Mouse (Mus musculus) embryonic facial prominence, embryonic 12.5 days (tissue): ENCODE data around the gene Pard6b. TPM values are rescaled to one million over a fixed set of nuclear protein-coding genes. Genes with fewer than 3 reads are reported as not detected.

Source experiments
- ATAC-seq: fragments of 200-750 bp; cut with Nextera tagmentation; 2 replicates; pipeline ENCODE4 v1.8.0; 2017; ENCODE audit not compliant: insufficient number of reproducible peaks, insufficient read depth, low FRiP score, low TSS enrichment
- H3K27ac ChIP-seq: fragments of 300-500 bp; sonication (generic); 2 replicates; pipeline ENCODE4 v1.5.1; 2016; ENCODE audit warnings: mild to moderate bottlenecking
- H3K27me3 ChIP-seq: fragments of 300-500 bp; sonication (generic); 2 replicates; pipeline ENCODE4 v1.6.1; 2016; ENCODE audit warnings: mild to moderate bottlenecking, moderate library complexity
- H3K36me3 ChIP-seq: fragments of 300-500 bp; sonication (generic); 2 replicates; pipeline ENCODE4 v1.6.1; 2016; ENCODE audit warnings: mild to moderate bottlenecking
- H3K4me1 ChIP-seq: fragments of 300-500 bp; sonication (generic); 2 replicates; pipeline ENCODE4 v1.6.1; 2016
- H3K4me2 ChIP-seq: fragments of 300-500 bp; sonication (generic); replicated peaks from 2 replicates; pipeline ENCODE4 v1.6.1; 2016; ENCODE audit warnings: mild to moderate bottlenecking, moderate library complexity
- H3K4me3 ChIP-seq: fragments of 300-500 bp; sonication (generic); 2 replicates; pipeline ENCODE4 v1.5.1; 2016; ENCODE audit warnings: mild to moderate bottlenecking
- H3K9ac ChIP-seq: fragments of 300-500 bp; sonication (generic); 2 replicates; pipeline ENCODE4 v1.6.1; 2016; ENCODE audit warnings: mild to moderate bottlenecking, moderate library complexity
- H3K9me3 ChIP-seq: fragments of 300-500 bp; sonication (generic); 2 replicates; pipeline ENCODE4 v1.6.1; 2016; ENCODE audit warnings: mild to moderate bottlenecking, moderate library complexity
- WGBS: fragments of 180-500 bp; shearing (Covaris S2); methylation state at CpG from one replicate; pipeline ENCODE4 v1.1.7; 2016; 5-methylcytosine and 5-hydroxymethylcytosine counted together
- polyA plus RNA-seq: library from polyadenylated mRNA; unstranded; fragments of >200 nt; fragmentation: Nextera tagmentation; extraction: Ambion mirVana; gene quantifications from 2 replicates; pipeline ENCODE4 v1.2.1, GENCODE M21; 2016

The Pard6b gene
- polyA plus RNA-seq, 1 experiment from 2014 or later = 6.6 TPM

DNA sequence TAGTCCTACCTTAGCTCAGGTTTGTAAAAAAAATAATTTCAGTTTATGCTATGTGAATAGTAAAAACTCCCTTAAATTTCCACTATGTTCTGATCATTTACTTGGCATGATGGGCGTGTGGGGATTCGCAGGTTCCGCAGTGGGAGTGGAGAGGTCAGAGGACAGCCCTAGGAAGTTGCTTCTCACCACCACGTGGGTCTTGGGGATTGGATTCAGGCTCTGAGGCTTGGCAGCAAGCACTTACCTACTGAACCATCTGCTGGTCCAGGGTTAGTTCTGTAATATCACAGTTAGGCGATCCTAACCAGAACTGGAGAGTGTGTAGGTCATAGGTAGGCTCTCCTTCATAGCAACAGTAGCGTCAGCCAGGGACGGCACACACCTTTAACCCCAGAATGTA is 3.4 kb downstream of the Pard6b start:
- Histone ChIP-seq H3K27me3 (peaks cover 25% of the 10 kb centered on the region), H3K4me3 (no peak overlapping the region), H3K36me3 (no peaks in the 10 kb centered on the region), H3K27ac (no peak overlapping the region), H3K9ac (no peak overlapping the region), H3K4me2 (no peak overlapping the region), H3K4me1 (peaks cover 7% of the 10 kb centered on the region), H3K9me3 (no peaks in the 10 kb centered on the region)
- WGBS = 92% methylated on average over 7 of the region's 7 CpGs
- no peak for ATAC-seq

DNA sequence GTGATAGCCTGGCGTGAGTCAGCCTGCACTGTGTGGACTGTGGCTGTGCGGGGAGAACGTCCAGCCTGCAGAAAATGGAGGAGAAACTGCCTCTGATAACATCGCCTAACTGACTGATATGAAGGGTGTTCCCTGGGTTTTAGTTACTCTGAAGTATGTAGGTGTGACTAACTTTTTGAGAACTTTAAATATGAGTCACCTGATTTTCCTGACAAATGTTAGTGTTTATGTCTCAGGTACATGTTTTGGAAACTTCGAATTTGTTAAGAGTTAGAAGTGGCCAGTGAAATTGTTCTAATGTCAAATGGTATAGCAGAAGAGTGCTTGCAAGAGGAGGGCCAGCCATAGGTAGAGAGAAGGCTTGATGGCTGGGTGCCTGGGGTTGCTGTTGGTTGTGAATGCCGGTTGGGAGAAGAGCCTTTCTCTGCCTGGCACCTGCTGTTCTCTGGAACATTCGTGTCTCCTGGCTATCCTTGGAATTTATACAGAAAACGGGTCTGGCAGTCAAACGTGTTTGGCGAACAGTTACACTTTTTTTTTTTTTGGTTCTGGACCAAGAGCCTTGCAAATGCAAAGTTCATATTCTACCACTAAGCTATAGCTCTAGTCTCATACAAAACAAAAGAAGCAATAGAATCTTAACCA is 4.9 kb downstream of the Pard6b start:
- WGBS = 73% methylated on average over 10 of the region's 10 CpGs
- Histone ChIP-seq H3K4me3 (no peak overlapping the region), H3K27ac (no peak overlapping the region), H3K27me3 (peaks cover 25% of the 10 kb centered on the region), H3K9me3 (no peaks in the 10 kb centered on the region), H3K36me3 (no peaks in the 10 kb centered on the region), H3K4me1 (peaks cover 7% of the 10 kb centered on the region), H3K4me2 (no peak overlapping the region), H3K9ac (no peak overlapping the region)
- no peak for ATAC-seq

DNA sequence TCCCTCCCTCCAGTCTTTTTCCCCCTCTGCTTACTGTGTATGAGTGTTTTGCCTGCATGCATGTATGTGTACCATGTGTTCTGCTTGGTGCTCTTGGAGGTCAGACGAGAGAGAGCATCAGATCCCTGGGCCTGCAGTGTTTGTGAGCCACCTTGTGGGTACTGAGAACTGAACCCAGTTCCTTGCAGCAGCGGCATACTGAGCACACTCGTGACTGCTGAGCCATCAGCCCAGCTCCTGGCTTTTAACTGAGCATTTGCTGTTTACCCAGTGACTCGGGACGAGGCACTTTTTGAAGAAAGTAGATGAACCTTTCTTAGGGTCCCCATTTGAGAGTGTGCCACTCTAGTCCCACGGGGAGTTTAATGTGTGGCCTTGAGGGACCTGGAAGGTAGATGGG is 5.5 kb downstream of the Pard6b start:
- ATAC-seq = no peak
- H3K4me2 ChIP-seq = no peak overlapping the region
- no peaks in the 10 kb centered on the region for H3K36me3 ChIP-seq
- H3K27ac ChIP-seq = no peak overlapping the region
- no peak overlapping the region for H3K4me3 ChIP-seq
- H3K27me3 ChIP-seq = peaks cover 21% of the 10 kb centered on the region
- H3K9me3 ChIP-seq = no peaks in the 10 kb centered on the region
- 60% methylated on average over 6 of the region's 6 CpGs for WGBS
- peaks cover 7% of the 10 kb centered on the region for H3K4me1 ChIP-seq
- H3K9ac ChIP-seq = no peak overlapping the region

DNA sequence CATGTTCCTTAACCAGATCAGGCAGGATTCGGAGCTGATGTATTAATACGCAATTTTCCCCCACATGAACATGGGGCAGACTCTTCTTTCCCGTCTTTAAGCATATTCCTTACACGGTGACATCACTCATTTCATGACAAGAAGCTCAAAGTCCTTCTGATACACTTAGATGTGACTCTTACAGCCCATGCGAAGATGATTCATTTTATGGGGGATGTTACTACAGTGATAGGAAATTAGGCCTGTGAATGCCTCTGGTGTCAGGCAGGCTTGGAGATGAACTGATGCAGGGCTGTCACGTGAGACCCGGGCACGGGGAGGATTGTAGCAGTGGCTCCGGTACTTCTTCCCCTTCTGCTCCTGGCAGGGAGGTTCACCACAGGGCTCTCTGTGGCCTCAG is 6.0 kb downstream of the Pard6b start:
- no peak for ATAC-seq
- 79% methylated on average over 9 of the region's 9 CpGs for WGBS
- no peak overlapping the region for H3K4me2 ChIP-seq

DNA sequence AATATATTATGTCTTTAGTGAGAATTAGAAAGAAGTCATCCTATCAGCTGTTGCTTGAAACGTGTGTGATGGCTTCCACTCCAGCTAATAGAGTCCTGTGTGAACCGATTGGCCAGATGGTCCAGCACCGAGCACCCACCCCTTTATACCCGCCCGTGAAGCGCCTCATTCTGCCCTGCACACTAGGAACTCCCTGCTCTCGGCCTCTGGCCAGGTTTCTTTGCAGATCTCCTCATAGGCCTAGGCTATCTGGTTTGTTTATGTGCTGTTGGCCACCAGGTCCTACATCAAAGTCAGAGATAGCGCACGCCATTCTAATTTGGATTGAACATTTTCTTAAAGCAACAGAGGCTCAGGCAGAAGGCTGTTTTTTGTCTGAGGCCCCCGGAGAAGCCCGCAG is 10.8 kb downstream of the Pard6b start:
- 83% methylated on average over 11 of the region's 11 CpGs for WGBS
- Histone ChIP-seq H3K27ac (no peak overlapping the region), H3K9me3 (no peaks in the 10 kb centered on the region), H3K4me3 (no peak overlapping the region), H3K4me2 (no peak overlapping the region), H3K27me3 (no peaks in the 10 kb centered on the region), H3K9ac (no peak overlapping the region), H3K36me3 (no peaks in the 10 kb centered on the region), H3K4me1 (peaks cover 10% of the 10 kb centered on the region)
- ATAC-seq = no peak

More for the DNA sequence above, 6.0 kb downstream of the Pard6b start:
- Histone ChIP-seq H3K4me1 (peaks cover 5% of the 10 kb centered on the region), H3K36me3 (no peaks in the 10 kb centered on the region), H3K27me3 (peaks cover 18% of the 10 kb centered on the region), H3K27ac (no peak overlapping the region), H3K9me3 (no peaks in the 10 kb centered on the region), H3K9ac (no peak overlapping the region), H3K4me3 (no peak overlapping the region)

DNA sequence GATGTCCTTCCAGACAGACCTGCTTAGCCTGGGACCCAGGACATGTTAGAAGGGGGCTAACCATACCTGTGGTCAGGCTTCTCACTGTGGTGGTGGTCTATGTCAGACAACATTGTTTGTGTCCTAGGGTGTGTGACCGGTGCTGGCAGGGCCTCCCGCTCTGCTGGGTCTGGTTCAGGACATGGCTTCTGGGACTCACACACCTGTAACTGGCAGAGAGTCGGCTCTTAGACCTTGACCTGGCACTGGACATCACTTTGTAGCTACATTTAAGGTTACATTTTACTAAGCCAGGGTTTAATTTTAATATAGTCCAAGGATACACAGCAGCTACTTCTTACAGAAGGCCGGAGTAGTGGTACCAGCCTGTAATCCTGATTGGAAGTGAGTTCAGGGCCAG is 12.3 kb downstream of the Pard6b start:
- no peaks in the 10 kb centered on the region for H3K9me3 ChIP-seq
- ATAC-seq = no peak
- peaks cover 14% of the 10 kb centered on the region for H3K4me1 ChIP-seq
- no peaks in the 10 kb centered on the region for H3K36me3 ChIP-seq
- WGBS = 96% methylated on average over 4 of the region's 4 CpGs
- no peak overlapping the region for H3K27ac ChIP-seq
- no peak overlapping the region for H3K4me2 ChIP-seq
- no peaks in the 10 kb centered on the region for H3K27me3 ChIP-seq
- H3K9ac ChIP-seq = no peak overlapping the region
- H3K4me3 ChIP-seq = no peak overlapping the region

DNA sequence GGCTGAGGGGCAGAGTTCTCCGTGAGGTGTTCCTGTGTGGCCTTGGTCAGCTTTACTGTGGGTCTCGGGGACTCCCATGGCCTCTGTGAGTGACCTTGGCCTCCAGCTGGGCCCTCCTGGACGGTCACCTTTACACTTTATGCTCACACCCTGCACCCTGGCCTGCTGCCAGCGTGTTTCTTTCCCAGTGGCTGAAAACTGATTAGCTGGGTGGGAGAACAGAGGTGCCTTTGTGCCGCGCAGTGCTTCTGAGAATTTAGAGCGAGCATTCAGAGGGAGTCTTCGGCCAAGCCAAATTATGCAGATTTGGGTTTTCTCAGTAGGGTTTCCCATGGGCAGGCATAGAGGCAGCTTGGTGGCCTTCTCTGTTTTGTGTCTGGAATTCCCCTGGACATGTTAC is 14.3 kb downstream of the Pard6b start:
- Histone ChIP-seq H3K27ac (peak overlapping the region; percentile 46; the same call in 1 of the 2 replicates), H3K4me1 (peaks cover 14% of the 10 kb centered on the region), H3K9me3 (no peaks in the 10 kb centered on the region), H3K27me3 (no peaks in the 10 kb centered on the region), H3K4me2 (no peak overlapping the region), H3K4me3 (no peak overlapping the region), H3K9ac (no peak overlapping the region), H3K36me3 (0 out of 2 replicates have a peak, but pooled peaks cover 4% of the 10 kb centered on the region)
- ATAC-seq = no peak
- 50% methylated on average over 8 of the region's 8 CpGs for WGBS

DNA sequence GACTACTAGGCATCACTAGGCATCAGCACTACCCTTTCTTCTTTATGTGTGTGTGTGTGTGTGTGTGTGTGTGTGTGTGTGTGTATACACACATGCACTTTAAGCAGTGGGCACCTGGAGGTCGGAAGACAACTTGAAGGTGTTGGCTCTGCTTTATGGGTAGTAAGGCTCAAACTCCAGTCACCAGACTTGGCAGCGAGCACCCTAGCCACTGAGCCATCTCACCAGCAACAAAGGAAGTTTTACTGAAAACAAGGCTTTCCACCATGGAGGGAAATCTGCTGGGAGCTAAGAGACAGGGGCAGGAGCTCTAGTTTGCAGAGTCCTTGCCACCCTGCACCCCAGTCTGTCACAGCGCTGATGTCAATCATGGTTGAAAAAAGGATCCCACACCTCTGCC is 15.7 kb downstream of the Pard6b start:
- no peak for ATAC-seq
- WGBS = 78% methylated on average over 3 of the region's 3 CpGs
- Histone ChIP-seq H3K4me2 (no peak overlapping the region), H3K9me3 (no peaks in the 10 kb centered on the region), H3K27me3 (no peaks in the 10 kb centered on the region), H3K27ac (no peak overlapping the region), H3K9ac (no peak overlapping the region), H3K4me3 (no peak overlapping the region), H3K36me3 (0 out of 2 replicates have a peak, but pooled peaks cover 4% of the 10 kb centered on the region), H3K4me1 (peaks cover 14% of the 10 kb centered on the region)

DNA sequence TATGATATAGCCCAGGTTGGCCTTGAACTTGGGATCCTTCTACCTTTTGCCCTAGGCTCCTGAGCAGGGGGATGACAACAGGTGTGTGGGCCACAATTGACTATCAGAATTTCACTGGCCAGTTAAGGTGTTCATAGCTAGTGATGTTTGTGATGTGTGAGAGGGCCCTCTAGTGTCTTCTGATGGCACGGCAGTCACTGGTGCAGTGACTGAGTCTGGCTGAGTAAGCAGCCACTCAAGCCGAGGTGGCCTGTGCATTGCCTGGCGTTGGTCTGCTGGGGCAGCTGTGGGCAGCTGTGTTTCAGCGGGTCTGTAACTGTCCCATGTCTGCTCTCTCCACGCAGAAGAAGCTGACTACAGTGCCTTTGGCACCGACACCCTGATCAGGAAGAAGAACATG is 17.2 kb downstream of the Pard6b start:
- Histone ChIP-seq H3K27me3 (no peaks in the 10 kb centered on the region), H3K9ac (no peak overlapping the region), H3K27ac (no peak overlapping the region), H3K4me2 (no peak overlapping the region), H3K4me3 (no peak overlapping the region), H3K4me1 (peaks cover 14% of the 10 kb centered on the region), H3K9me3 (no peaks in the 10 kb centered on the region), H3K36me3 (0 out of 2 replicates have a peak, but pooled peaks cover 4% of the 10 kb centered on the region)
- 50% methylated on average over 6 of the region's 6 CpGs for WGBS
- no peak for ATAC-seq

DNA sequence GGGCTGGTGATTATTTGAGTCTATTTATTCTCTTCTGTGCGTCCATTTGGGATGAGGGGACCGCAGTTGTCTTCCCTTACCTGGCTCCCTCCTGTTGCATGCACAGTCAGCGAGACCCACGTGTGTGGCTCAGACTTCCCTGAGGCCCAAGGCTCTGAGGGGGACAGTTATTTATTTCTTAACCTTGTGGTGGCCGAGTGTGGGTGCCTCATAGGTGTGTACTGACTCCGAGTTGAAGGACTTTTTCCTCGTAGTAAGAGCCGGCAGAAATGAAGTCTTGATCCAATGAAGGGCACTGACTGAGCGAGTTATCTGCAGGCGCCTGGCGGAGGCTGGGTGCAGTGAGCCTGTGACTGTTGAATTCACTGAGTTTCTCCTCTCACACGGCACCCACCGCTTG is 19.2 kb downstream of the Pard6b start:
- no peak overlapping the region for H3K4me3 ChIP-seq
- H3K36me3 ChIP-seq = 0 out of 2 replicates have a peak, but pooled peaks cover 4% of the 10 kb centered on the region
- no peak overlapping the region for H3K27ac ChIP-seq
- H3K9me3 ChIP-seq = no peaks in the 10 kb centered on the region
- no peaks in the 10 kb centered on the region for H3K27me3 ChIP-seq
- no peak for ATAC-seq
- no peak overlapping the region for H3K9ac ChIP-seq
- peaks cover 14% of the 10 kb centered on the region for H3K4me1 ChIP-seq
- 82% methylated on average over 13 of the region's 13 CpGs for WGBS
- H3K4me2 ChIP-seq = no peak overlapping the region

DNA sequence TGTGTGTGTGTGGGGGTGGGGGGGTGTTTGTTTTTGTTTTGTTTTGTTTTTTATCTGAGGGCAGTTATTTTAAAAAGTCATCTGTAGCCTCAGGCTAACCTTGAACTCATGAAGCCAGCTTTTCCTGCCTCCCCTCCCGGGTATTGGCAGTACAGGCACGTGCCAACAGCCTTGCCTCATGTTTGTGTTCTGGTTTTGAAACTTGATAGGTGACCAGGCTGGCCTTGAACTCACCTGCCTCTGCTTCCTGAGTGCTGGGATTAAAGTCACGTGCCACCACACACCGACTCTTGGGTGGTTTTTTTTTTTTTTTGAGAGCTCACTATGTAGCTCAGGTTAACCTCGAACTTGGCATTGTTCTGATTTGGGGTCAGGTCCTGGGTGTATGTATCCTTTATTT is 21.0 kb downstream of the Pard6b start:
- Histone ChIP-seq H3K27ac (no peak overlapping the region), H3K36me3 (0 out of 2 replicates have a peak, but pooled peaks cover 4% of the 10 kb centered on the region), H3K4me3 (no peak overlapping the region), H3K9ac (no peak overlapping the region), H3K4me1 (peaks cover 2% of the 10 kb centered on the region), H3K9me3 (no peaks in the 10 kb centered on the region), H3K4me2 (no peak overlapping the region), H3K27me3 (no peaks in the 10 kb centered on the region)
- no peak for ATAC-seq
- 68% methylated on average over 5 of the region's 5 CpGs for WGBS

DNA sequence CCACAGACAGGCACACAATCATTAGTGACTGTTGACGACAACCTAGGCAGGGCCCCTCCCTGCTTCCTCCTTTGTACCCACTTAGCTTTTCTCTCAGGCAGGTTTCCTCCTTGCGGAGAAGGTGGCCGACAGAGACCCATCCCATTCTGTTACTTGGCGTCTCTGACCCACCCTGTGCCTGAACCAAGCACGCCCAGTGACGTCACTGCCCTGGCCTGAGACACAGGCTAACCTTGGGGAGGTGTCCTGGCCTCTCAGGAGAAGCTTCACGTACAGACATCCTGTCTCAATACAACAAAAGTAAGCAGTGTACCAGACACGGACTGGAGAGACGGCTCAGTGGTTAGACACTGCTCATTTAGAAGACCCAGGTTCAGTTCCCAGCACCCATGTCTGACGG is 22.5 kb downstream of the Pard6b start:
- Histone ChIP-seq H3K27me3 (no peaks in the 10 kb centered on the region), H3K36me3 (0 out of 2 replicates have a peak, but pooled peaks cover 4% of the 10 kb centered on the region), H3K9me3 (no peaks in the 10 kb centered on the region), H3K4me3 (no peak overlapping the region), H3K27ac (no peak overlapping the region), H3K4me1 (no peaks in the 10 kb centered on the region), H3K9ac (no peak overlapping the region), H3K4me2 (no peak overlapping the region)
- no peak for ATAC-seq
- WGBS = 93% methylated on average over 10 of the region's 10 CpGs
